Mouse (Mus musculus) hindbrain, postnatal 0 days (tissue): ENCODE data around the gene Atp5b. TPM values are rescaled to one million over a fixed set of nuclear protein-coding genes. Genes with fewer than 3 reads are reported as not detected.

Experiments used
- ATAC-seq: fragments of 200-750 bp; cut with Nextera tagmentation; 2 replicates; pipeline ENCODE4 v1.8.0; 2017; ENCODE audit warnings: mild to moderate bottlenecking, moderate TSS enrichment, moderate library complexity
- DNase-seq: peaks from one replicate; pipeline ENCODE4 v3.0.0-alpha.2; 2015; ENCODE audit warnings: low spot score
- H3K27ac ChIP-seq: fragments of 300-500 bp; sonication (generic); 2 replicates; pipeline ENCODE4 v1.5.1; 2014; ENCODE audit warnings: mild to moderate bottlenecking
- H3K27me3 ChIP-seq: fragments of 300-500 bp; sonication (generic); 2 replicates; pipeline ENCODE4 v1.6.1; 2014; ENCODE audit warnings: low read length, mixed read lengths; ENCODE audit not compliant: insufficient read depth
- H3K36me3 ChIP-seq: fragments of 300-500 bp; sonication (generic); 2 replicates; pipeline ENCODE4 v1.6.1; 2014; ENCODE audit warnings: low read length, mixed read lengths; ENCODE audit not compliant: insufficient read depth
- H3K4me1 ChIP-seq: fragments of 300-500 bp; sonication (generic); 2 replicates; pipeline ENCODE4 v1.6.1; 2014; ENCODE audit warnings: antibody characterized with exemption, low read length, mixed read lengths; ENCODE audit not compliant: insufficient read depth
- H3K4me2 ChIP-seq: fragments of 300-500 bp; sonication (generic); 2 replicates; pipeline ENCODE4 v1.6.1; 2014; ENCODE audit warnings: low read depth, mild to moderate bottlenecking, low read length, moderate library complexity, mixed read lengths
- H3K4me3 ChIP-seq: fragments of 300-500 bp; sonication (generic); 2 replicates; pipeline ENCODE4 v1.5.1; 2014; ENCODE audit warnings: low read length
- H3K9ac ChIP-seq: fragments of 300-500 bp; sonication (generic); replicated peaks from 2 replicates; pipeline ENCODE4 v1.6.1; 2014; ENCODE audit warnings: mild to moderate bottlenecking, low read length, moderate library complexity, mixed read lengths
- H3K9me3 ChIP-seq: fragments of 300-500 bp; sonication (generic); 2 replicates; pipeline ENCODE4 v1.6.1; 2016; ENCODE audit warnings: low read length, mixed read lengths
- CTCF ChIP-seq: IDR thresholded peaks from 2 replicates; pipeline ENCODE4 v1.5.1; 2016; ENCODE audit warnings: antibody characterized with exemption, control low read depth, low read depth
- WGBS: fragments of 180-500 bp; shearing (Covaris S2); extraction: QIAGEN DNeasy Blood & Tissue Kit; methylation state at CpG from one replicate; pipeline ENCODE4 v1.1.7; 2014; 5-methylcytosine and 5-hydroxymethylcytosine counted together
- polyA plus RNA-seq: library from polyadenylated mRNA; unstranded; fragments of >200 nt; fragmentation: Nextera tagmentation; extraction: Ambion mirVana; gene quantifications from 2 replicates; pipeline ENCODE4 v1.2.1, GENCODE M21; 2015
- total RNA-seq: library from RNA; depleted of rRNA; stranded (reverse); fragments of >200 nt; gene quantifications from 2 replicates; pipeline ENCODE4 v1.2.3, GENCODE M21; 2014

Gene Atp5b
- total and polyA plus RNA-seq, 2 experiments from 2014 or later: 2,401 to 6,623 TPM

- H3K36me3 ChIP-seq: no peaks in the 10 kb centered on the region
- TF ChIP-seq CTCF: no peak
- 23% methylated on average over 4 of the region's 4 CpGs for WGBS
- DNase-seq (no peak), ATAC-seq (no peak)
- H3K9ac ChIP-seq: no peak overlapping the region
- no peak overlapping the region for H3K27ac ChIP-seq
- H3K4me3 ChIP-seq: peak overlapping the region; percentile 100; the same call in 1 of the 2 replicates
- H3K27me3 ChIP-seq: no peaks in the 10 kb centered on the region
- H3K9me3 ChIP-seq: no peaks in the 10 kb centered on the region
- peaks cover 26% of the 10 kb centered on the region for H3K4me1 ChIP-seq
- H3K4me2 ChIP-seq: no peak overlapping the region
Measured at GRCm38 (mm10) chr10:128096313-128096692, 13.2 kb downstream of the Atp5b start.

GRCm38 (mm10) chr10:128096693-128097586, 13.9 kb downstream of the Atp5b start:
- Histone ChIP-seq H3K9ac (peak overlapping the region; percentile 92), H3K27ac (peak overlapping the region; percentile 79), H3K9me3 (no peaks in the 10 kb centered on the region), H3K36me3 (no peaks in the 10 kb centered on the region), H3K27me3 (no peaks in the 10 kb centered on the region), H3K4me2 (peak overlapping the region; percentile 75), H3K4me1 (peaks cover 20% of the 10 kb centered on the region), H3K4me3 (peak overlapping the region; percentile 100)
- DNase-seq: peak; percentile 95
- TF ChIP-seq CTCF: peak; percentile 45; the same call in 1 of the 2 replicates
- ATAC-seq: peak; percentile 84
- under 1% methylated on average over 76 of the region's 86 CpGs for WGBS

GRCm38 (mm10) chr10:128097587-128097971, 14.5 kb downstream of the Atp5b start:
- H3K9ac ChIP-seq: peak overlapping the region; percentile 92
- H3K27ac ChIP-seq: peak overlapping the region; percentile 79
- H3K4me1 ChIP-seq: peaks cover 16% of the 10 kb centered on the region
- peak overlapping the region; percentile 75 for H3K4me2 ChIP-seq
- no peaks in the 10 kb centered on the region for H3K27me3 ChIP-seq
- no peak for ATAC-seq
- peak overlapping the region; percentile 100 for H3K4me3 ChIP-seq
- no peak for TF ChIP-seq CTCF
- WGBS: under 1% methylated on average over 13 of the region's 13 CpGs
- H3K9me3 ChIP-seq: no peaks in the 10 kb centered on the region
- no peaks in the 10 kb centered on the region for H3K36me3 ChIP-seq
- DNase-seq: peak; percentile 75

GRCm38 (mm10) chr10:128110103-128110761, 27.2 kb downstream of the Atp5b start:
- Histone ChIP-seq H3K4me1 (no peaks in the 10 kb centered on the region), H3K4me3 (no peak overlapping the region), H3K36me3 (peaks cover 43% of the 10 kb centered on the region), H3K9ac (no peak overlapping the region), H3K27ac (no peak overlapping the region), H3K4me2 (no peak overlapping the region), H3K27me3 (no peaks in the 10 kb centered on the region), H3K9me3 (no peaks in the 10 kb centered on the region)
- TF ChIP-seq CTCF: no peak
- DNase-seq (no peak), ATAC-seq (no peak)
- 85% methylated on average over 4 of the region's 4 CpGs for WGBS

GRCm38 (mm10) chr10:128111227-128111626, 28.2 kb downstream of the Atp5b start:
- Histone ChIP-seq H3K27ac (no peak overlapping the region), H3K9me3 (no peaks in the 10 kb centered on the region), H3K4me3 (no peak overlapping the region), H3K27me3 (no peaks in the 10 kb centered on the region), H3K9ac (no peak overlapping the region), H3K4me1 (no peaks in the 10 kb centered on the region), H3K36me3 (peaks cover 53% of the 10 kb centered on the region), H3K4me2 (no peak overlapping the region)
- no peak for TF ChIP-seq CTCF
- no peak for ATAC-seq
- DNase-seq: no peak

- H3K36me3 ChIP-seq: peaks cover 90% of the 10 kb centered on the region
- ATAC-seq: no peak
- no peaks in the 10 kb centered on the region for H3K4me1 ChIP-seq
- H3K4me3 ChIP-seq: no peak overlapping the region
- no peak for DNase-seq
- H3K27ac ChIP-seq: no peak overlapping the region
- 97% methylated on average over 7 of the region's 7 CpGs for WGBS
- H3K4me2 ChIP-seq: no peak overlapping the region
- no peaks in the 10 kb centered on the region for H3K9me3 ChIP-seq
- TF ChIP-seq CTCF: no peak
- no peaks in the 10 kb centered on the region for H3K27me3 ChIP-seq
- no peak overlapping the region for H3K9ac ChIP-seq
Measured at GRCm38 (mm10) chr10:128123833-128124232, 40.8 kb downstream of the Atp5b start.

- no peak overlapping the region for H3K27ac ChIP-seq
- no peaks in the 10 kb centered on the region for H3K27me3 ChIP-seq
- H3K9ac ChIP-seq: no peak overlapping the region
- no peaks in the 10 kb centered on the region for H3K9me3 ChIP-seq
- TF ChIP-seq CTCF: no peak
- no peak for DNase-seq
- H3K4me3 ChIP-seq: no peak overlapping the region
- no peak overlapping the region for H3K4me2 ChIP-seq
- WGBS: 94% methylated on average over 9 of the region's 9 CpGs
- no peaks in the 10 kb centered on the region for H3K4me1 ChIP-seq
- ATAC-seq: no peak
- peaks cover 88% of the 10 kb centered on the region for H3K36me3 ChIP-seq
Measured at GRCm38 (mm10) chr10:128124831-128125230, 41.8 kb downstream of the Atp5b start.
